Mouse (Mus musculus) cerebellum, adult 2 months (tissue): ENCODE measurements at regions not wholly inside any gene's neighbourhood (a gene's known extent, or its start where the extent isn't known, plus 50 kb on each side); places are given as distances from the start of the nearest gene placed in this dataset.

Experiments used
- DNase-seq, 2 experiments: peaks; one replicate each; pipeline ENCODE4 v3.0.0; 2021
- H3K27ac ChIP-seq: fragments of 200-500 bp; 2 replicates; pipeline ENCODE4 v1.5.1; 2012; ENCODE audit warnings: low read length, control low read depth, inconsistent platforms; ENCODE audit not compliant: insufficient read depth
- H3K27me3 ChIP-seq: fragments of 200-500 bp; 2 replicates; pipeline ENCODE4 v1.6.1; 2012; ENCODE audit warnings: inconsistent platforms, mild to moderate bottlenecking, low read length, moderate library complexity; ENCODE audit not compliant: control insufficient read depth, insufficient read depth
- H3K4me1 ChIP-seq: fragments of 200-500 bp; 2 replicates; pipeline ENCODE4 v1.6.1; 2011; ENCODE audit warnings: low read length; ENCODE audit not compliant: control insufficient read depth, insufficient read depth
- H3K4me3 ChIP-seq: fragments of 200-500 bp; replicated peaks from 2 replicates; pipeline ENCODE3; 2011; ENCODE audit warnings: mild to moderate bottlenecking, low read depth, low read length, control low read depth; ENCODE audit not compliant: insufficient read depth
- CTCF ChIP-seq: fragments of 200-500 bp; IDR thresholded peaks from 2 replicates; pipeline ENCODE4 v1.5.1; 2011; ENCODE audit warnings: low read depth, mild to moderate bottlenecking, control low read depth, low read length, moderate library complexity, borderline replicate concordance; ENCODE audit not compliant: insufficient read depth
- POLR2A ChIP-seq: fragments of 200-500 bp; IDR thresholded peaks from 2 replicates; pipeline ENCODE4 v1.6.1; 2011; ENCODE audit warnings: low read length, control low read depth, borderline replicate concordance; ENCODE audit not compliant: insufficient read depth
- WGBS: fragments of 180-500 bp; shearing (Covaris S2); methylation state at CpG from one replicate; pipeline ENCODE4 v1.1.7; 2018; 5-methylcytosine and 5-hydroxymethylcytosine counted together

DNA sequence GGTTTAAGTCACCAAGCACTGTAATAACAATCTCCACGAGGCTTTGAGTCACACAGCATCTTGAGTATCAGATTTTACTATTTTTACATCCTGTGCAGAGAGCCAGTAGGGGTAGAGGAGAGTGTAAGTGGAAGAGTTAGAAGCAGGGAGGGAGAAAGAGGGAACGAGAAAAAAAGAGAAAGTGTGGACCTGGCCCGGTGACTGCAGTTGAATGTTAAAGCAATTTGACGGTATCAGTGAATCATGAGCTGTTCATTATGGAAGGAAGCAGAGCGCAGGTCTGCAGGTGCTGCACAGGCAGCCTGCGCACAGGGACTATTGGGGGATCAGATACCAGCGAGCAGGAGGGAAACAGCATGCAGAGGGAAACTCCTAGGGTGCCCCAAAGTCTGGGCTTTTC is 102.6 kb downstream of the Spata18 start:
- Histone ChIP-seq H3K27ac (no peak overlapping the region), H3K27me3 (no peaks in the 10 kb centered on the region), H3K4me3 (no peak overlapping the region), H3K4me1 (no peaks in the 10 kb centered on the region)
- no peak for DNase-seq
- TF ChIP-seq CTCF = no peak
- no peak for TF ChIP-seq POLR2A
- 74% methylated on average over 7 of the region's 7 CpGs for WGBS

DNA sequence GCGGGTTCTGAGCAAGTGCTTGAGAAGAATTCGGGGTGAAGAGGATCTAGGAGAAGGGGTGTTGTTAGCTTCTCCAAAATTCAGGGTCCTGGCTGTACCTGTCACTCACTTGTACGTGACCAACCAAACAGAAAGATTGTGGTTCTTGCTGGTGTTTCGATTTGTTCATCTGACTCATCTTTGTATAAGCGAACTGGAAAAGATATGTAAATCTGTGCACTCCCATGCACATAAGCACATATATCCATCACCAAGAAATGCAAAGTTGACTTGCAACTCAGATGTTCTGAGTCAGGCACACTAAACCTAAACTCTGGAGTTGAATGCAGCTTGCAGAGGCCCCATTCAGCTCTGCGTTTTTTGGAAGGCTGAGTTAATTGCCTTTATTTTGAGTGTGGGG is 107.4 kb downstream of the Spata18 start:
- TF ChIP-seq POLR2A (no peak), CTCF (no peak)
- no peak overlapping the region for H3K27ac ChIP-seq
- H3K4me3 ChIP-seq = no peak overlapping the region
- no peaks in the 10 kb centered on the region for H3K4me1 ChIP-seq
- no peak for DNase-seq
- no peaks in the 10 kb centered on the region for H3K27me3 ChIP-seq
- 93% methylated on average over 6 of the region's 6 CpGs for WGBS

DNA sequence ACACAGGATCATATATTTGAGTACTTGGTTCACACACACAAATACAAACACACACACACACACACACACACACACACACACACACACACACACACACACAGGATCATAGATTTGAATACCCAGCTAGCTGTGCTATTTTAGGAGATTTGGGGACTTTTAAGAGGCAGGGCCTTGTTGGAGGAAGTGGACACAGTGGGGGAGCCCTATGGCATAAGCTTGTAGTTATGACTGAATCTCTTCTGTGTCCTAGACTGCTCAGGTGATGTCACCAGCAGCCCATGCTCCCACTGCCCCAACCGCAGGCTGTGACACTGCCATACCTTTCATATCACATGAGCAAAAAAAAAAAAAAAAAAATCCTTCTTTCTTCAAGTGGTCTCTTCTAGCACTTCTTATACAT is 110.1 kb downstream of the Spata18 start:
- Histone ChIP-seq H3K27ac (no peak overlapping the region; the same call in 1 of the 2 replicates), H3K4me3 (no peak overlapping the region), H3K4me1 (no peaks in the 10 kb centered on the region), H3K27me3 (no peaks in the 10 kb centered on the region)
- TF ChIP-seq POLR2A (no peak), CTCF (no peak)
- DNase-seq = no peak
- 70% methylated on average over 1 of the region's 1 CpGs for WGBS

DNA sequence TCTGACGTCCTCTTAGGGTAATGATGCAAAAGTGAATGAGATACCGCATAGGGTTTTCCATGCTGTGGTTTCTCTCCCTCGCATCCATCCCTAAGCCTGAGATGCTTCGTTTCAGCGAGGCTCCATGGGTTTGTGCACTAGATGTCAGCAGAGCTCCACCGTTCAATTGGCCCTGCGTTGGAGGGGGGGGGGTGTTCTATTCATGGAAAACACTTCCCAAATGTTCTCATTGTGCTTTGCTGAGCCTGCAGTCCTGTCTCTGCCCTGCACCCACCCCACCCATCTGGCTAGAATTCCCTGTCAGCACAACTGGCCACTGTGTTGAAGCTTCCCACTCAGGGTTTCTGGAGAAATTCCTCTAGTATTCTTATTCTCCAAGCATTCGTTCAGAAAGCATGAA is 110.5 kb downstream of the Spata18 start:
- Histone ChIP-seq H3K27me3 (no peaks in the 10 kb centered on the region), H3K27ac (no peak overlapping the region), H3K4me1 (no peaks in the 10 kb centered on the region), H3K4me3 (no peak overlapping the region)
- 14% methylated on average over 8 of the region's 8 CpGs for WGBS
- peak; percentile 20 to 31 for DNase-seq
- TF ChIP-seq POLR2A (no peak), CTCF (peak; percentile 67)

DNA sequence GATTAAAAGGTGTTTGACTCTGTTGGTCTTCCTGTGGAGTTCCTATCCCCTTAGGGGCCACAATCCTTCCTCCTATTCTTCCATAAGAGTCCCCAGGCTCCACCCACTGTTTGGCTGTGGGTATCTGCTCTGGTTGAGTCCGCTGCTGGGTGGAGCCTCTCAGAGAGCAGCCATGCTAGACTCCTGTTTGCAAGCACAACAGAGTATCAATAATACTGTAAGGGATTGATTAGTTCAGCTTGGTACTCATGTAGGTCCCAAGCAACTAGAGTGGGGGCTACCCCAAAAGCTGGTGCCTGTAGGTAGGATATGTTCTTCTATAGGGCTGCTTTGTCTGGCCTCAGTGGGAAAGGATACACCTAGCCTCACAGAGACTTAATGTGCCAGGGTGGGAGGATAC is 113.0 kb downstream of the Spata18 start:
- TF ChIP-seq CTCF (no peak), POLR2A (no peak)
- 85% methylated on average over 1 of the region's 1 CpGs for WGBS

DNA sequence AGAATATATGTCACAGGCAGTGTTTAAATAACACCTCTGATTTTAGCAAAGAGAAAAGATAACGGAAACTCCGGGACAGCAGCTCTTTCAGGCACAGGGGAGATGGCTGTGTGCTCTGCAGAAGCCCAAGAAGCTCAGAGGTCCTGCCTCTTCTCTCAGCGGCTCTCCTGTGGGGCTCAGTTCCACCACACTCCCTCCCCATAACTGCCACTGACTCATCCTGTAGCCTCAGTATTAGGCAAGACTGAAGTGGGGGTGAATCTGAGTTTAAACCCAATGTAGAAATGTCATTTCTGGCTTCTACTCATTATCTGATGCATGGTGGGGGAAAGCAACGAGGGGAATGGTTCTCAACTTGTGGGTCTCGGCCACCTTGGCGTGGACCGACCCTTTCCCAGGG is 114.3 kb downstream of the Spata18 start:
- DNase-seq = no peak
- no peak overlapping the region for H3K4me3 ChIP-seq
- no peaks in the 10 kb centered on the region for H3K4me1 ChIP-seq
- 89% methylated on average over 7 of the region's 7 CpGs for WGBS
- H3K27me3 ChIP-seq = no peaks in the 10 kb centered on the region
- no peak for TF ChIP-seq POLR2A
- no peak for TF ChIP-seq CTCF
- H3K27ac ChIP-seq = no peak overlapping the region

More for the DNA sequence above, 113.0 kb downstream of the Spata18 start:
- no peak overlapping the region for H3K27ac ChIP-seq
- no peaks in the 10 kb centered on the region for H3K4me1 ChIP-seq
- no peak for DNase-seq
- H3K27me3 ChIP-seq = no peaks in the 10 kb centered on the region
- H3K4me3 ChIP-seq = no peak overlapping the region

DNA sequence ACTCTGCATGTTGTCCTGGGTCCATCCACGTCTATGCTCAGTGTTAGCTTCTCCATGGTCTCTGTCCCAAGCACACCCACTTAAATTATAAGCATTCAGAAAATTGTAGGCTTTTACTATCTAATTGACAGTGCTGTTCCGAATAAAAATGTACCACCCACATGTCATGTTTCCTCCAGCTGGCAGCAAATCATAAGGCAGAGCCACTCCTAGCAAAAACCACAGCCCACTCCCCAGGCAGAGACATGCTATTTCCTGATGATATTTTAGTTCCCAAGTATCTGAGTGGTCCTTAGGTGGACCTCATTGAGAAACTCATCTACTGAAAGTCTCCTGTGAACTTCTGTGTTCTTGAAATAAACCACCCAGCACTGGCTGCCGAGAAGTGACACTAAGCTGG is 117.1 kb downstream of the Spata18 start:
- H3K4me1 ChIP-seq = no peaks in the 10 kb centered on the region
- H3K27ac ChIP-seq = no peak overlapping the region
- DNase-seq = no peak
- H3K4me3 ChIP-seq = no peak overlapping the region
- WGBS = 56% methylated on average over 3 of the region's 3 CpGs
- H3K27me3 ChIP-seq = no peaks in the 10 kb centered on the region
- TF ChIP-seq CTCF (no peak), POLR2A (no peak)

DNA sequence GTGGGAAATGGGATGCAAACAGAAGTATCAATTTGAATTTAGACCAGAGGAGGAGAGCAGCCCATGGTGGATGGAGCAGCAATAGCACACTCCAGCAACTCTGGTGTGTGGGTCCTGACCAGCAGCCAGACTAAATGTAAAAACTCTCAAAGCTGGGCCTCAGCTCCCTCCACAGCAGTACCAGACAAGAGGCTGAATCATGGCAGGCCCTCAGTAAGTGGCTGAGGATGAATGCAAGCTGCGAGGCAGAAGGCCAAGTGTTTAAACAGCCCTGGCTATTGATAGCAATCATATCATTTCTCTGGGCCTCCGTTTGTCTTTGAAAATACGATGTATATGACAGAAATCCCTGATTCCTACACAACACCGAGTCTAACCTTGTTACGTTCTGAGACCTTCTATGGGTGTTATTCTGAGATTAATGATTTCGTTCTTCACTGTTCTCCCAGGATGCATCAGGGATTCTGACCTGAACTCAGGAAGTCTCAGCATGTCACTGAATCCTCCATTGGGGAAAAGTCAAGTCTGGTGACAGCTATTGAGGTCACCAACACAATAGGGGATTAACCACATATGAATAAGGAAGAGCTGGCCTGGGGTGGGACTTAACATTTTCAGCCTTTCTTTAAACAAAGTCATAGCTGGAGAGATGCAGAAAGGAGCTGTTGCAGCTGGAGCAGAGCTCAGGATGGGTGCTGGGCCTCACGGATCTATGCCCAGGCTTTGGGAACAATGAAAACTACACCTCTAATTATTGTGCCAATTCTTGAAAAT is 124.8 kb downstream of the Spata18 start:
- Histone ChIP-seq H3K4me1 (no peaks in the 10 kb centered on the region), H3K27ac (no peak overlapping the region), H3K27me3 (no peaks in the 10 kb centered on the region), H3K4me3 (no peak overlapping the region)
- DNase-seq = no peak
- no peak for TF ChIP-seq CTCF
- TF ChIP-seq POLR2A = no peak
- WGBS = 73% methylated on average over 7 of the region's 7 CpGs
